Comparison of ENCODE assay signal across 8 mouse cellular contexts in genomic region chr11:109651566-109652024, GRCm38 (mm10). TPM values are rescaled to one million over a fixed set of nuclear protein-coding genes. Genes with fewer than 3 reads are reported as not detected.
DNase-seq lines count a peak whose midpoint lies in the region; ATAC-seq lines count a peak whose summit lies in the region.

No protein-coding gene starts in this region.

- H3K9me3 ChIP-seq in embryonic facial prominence, embryonic 15.5 days (replicated peaks): no peaks in the 10 kb centered on the region
- H3K9me3 ChIP-seq in hindbrain, embryonic 12.5 days (replicated peaks): no peaks in the 10 kb centered on the region
- no peaks in the 10 kb centered on the region for H3K9me3 ChIP-seq in limb, embryonic 15.5 days

- H3K27ac ChIP-seq in embryonic facial prominence, embryonic 15.5 days (replicated peaks): peak overlapping the region; percentile 96
- H3K27ac ChIP-seq in hindbrain, embryonic 12.5 days: peak overlapping the region; percentile 98
- H3K27ac ChIP-seq in limb, embryonic 15.5 days: peak overlapping the region; percentile 96

- ATAC-seq in embryonic facial prominence, embryonic 15.5 days (ENCODE audit: insufficient number of reproducible peaks, low FRiP score, low TSS enrichment, low read depth): no peak
- no peak for ATAC-seq in hindbrain, embryonic 12.5 days (ENCODE audit: low FRiP score)
- no peak; the same call in 1 of the 2 replicates for ATAC-seq in limb, embryonic 15.5 days (ENCODE audit: insufficient number of reproducible peaks, low FRiP score, low TSS enrichment, low read depth)

- peak overlapping the region; percentile 94 for H3K4me3 ChIP-seq in embryonic facial prominence, embryonic 15.5 days (replicated peaks)
- peak overlapping the region; percentile 99 for H3K4me3 ChIP-seq in hindbrain, embryonic 12.5 days
- H3K4me3 ChIP-seq in limb, embryonic 15.5 days: peak overlapping the region; percentile 86

- peak; percentile 51 to 86 for DNase-seq in adrenal gland, adult (ENCODE audit: inconsistent age in 2 of 2, low spot score in 1 of 2)
- DNase-seq in adrenal gland, postnatal 4 days (ENCODE audit: low spot score in 2 of 2): no peak
- DNase-seq in adrenal gland, adult 8-10 months: peak; percentile 43
- peak; percentile 31 for DNase-seq in natural killer cell, adult 2 months (ENCODE audit: low spot score in 2 of 2)
- DNase-seq in left cerebral cortex, adult 11 months (ENCODE audit: low spot score): no peak

- under 1% methylated on average over 21 of the region's 21 CpGs for WGBS in embryonic facial prominence, embryonic 15.5 days
- WGBS in hindbrain, embryonic 12.5 days: under 1% methylated on average over 21 of the region's 21 CpGs
- WGBS in limb, embryonic 15.5 days: under 1% methylated on average over 21 of the region's 21 CpGs

- peak overlapping the region; percentile 96 for H3K9ac ChIP-seq in embryonic facial prominence, embryonic 15.5 days
- peak overlapping the region; percentile 99 for H3K9ac ChIP-seq in hindbrain, embryonic 12.5 days
- H3K9ac ChIP-seq in limb, embryonic 15.5 days: peak overlapping the region; percentile 90

- peak overlapping the region; percentile 93 for H3K4me2 ChIP-seq in embryonic facial prominence, embryonic 15.5 days (replicated peaks)
- H3K4me2 ChIP-seq in hindbrain, embryonic 12.5 days (replicated peaks): peak overlapping the region; percentile 89
- H3K4me2 ChIP-seq in limb, embryonic 15.5 days: peak overlapping the region; percentile 71

- peaks cover 24% of the 10 kb centered on the region for H3K36me3 ChIP-seq in embryonic facial prominence, embryonic 15.5 days
- peaks cover 28% of the 10 kb centered on the region for H3K36me3 ChIP-seq in hindbrain, embryonic 12.5 days
- peaks cover 24% of the 10 kb centered on the region for H3K36me3 ChIP-seq in limb, embryonic 15.5 days

- H3K4me1 ChIP-seq in embryonic facial prominence, embryonic 15.5 days: peaks cover 44% of the 10 kb centered on the region
- H3K4me1 ChIP-seq in hindbrain, embryonic 12.5 days: peaks cover 41% of the 10 kb centered on the region
- peaks cover 33% of the 10 kb centered on the region for H3K4me1 ChIP-seq in limb, embryonic 15.5 days

- no peaks in the 10 kb centered on the region for H3K27me3 ChIP-seq in embryonic facial prominence, embryonic 15.5 days
- no peaks in the 10 kb centered on the region for H3K27me3 ChIP-seq in hindbrain, embryonic 12.5 days
- H3K27me3 ChIP-seq in limb, embryonic 15.5 days: no peaks in the 10 kb centered on the region

RNA-seq across cellular contexts. Expression of gene Prkar1a, which starts 2.4 kb away (rescaled TPM):
- total RNA-seq in adrenal gland, postnatal 4 days (2021): 100 to 1,000 TPM; 428 to 430 TPM
- total RNA-seq in adrenal gland, adult 8-10 months (2022): 100 to 1,000 TPM; 388 to 483 (median 411) TPM
- 330 and 347 TPM in 2 replicates for polyA plus RNA-seq in embryonic facial prominence, embryonic 15.5 days (2015; fragmentation: Nextera tagmentation; extraction: Ambion mirVana)
- 450 and 504 TPM in 2 replicates for polyA plus RNA-seq in hindbrain, embryonic 12.5 days (2016; fragmentation: Nextera tagmentation; extraction: Ambion mirVana)
- 309 and 355 TPM in 2 replicates for polyA plus RNA-seq in limb, embryonic 15.5 days (2015; fragmentation: Nextera tagmentation; extraction: Ambion mirVana)

RNA-seq across cellular contexts. Expression of gene Wipi1, which starts 39.8 kb away (rescaled TPM):
- 10 to 100 TPM; 51.9 to 53.1 TPM for total RNA-seq in adrenal gland, postnatal 4 days (2021)
- 10 to 100 TPM; 32.2 to 43.7 (median 40.0) TPM for total RNA-seq in adrenal gland, adult 8-10 months (2022)
- polyA plus RNA-seq in embryonic facial prominence, embryonic 15.5 days (2015; fragmentation: Nextera tagmentation; extraction: Ambion mirVana): 62.5 and 64.5 TPM in 2 replicates
- 25.1 and 27.5 TPM in 2 replicates for polyA plus RNA-seq in hindbrain, embryonic 12.5 days (2016; fragmentation: Nextera tagmentation; extraction: Ambion mirVana)
- 64.6 and 67.4 TPM in 2 replicates for polyA plus RNA-seq in limb, embryonic 15.5 days (2015; fragmentation: Nextera tagmentation; extraction: Ambion mirVana)

Comparison
In these comparisons a context has a peak if more than half of its experiments do, and no peak if none do; other contexts are left out.
1. DNase-seq: peak in adrenal gland, adult (2 of 2), adrenal gland, adult 8-10 months (single experiment) and natural killer cell, adult 2 months (2 of 2); none in adrenal gland, postnatal 4 days (0 of 2) and left cerebral cortex, adult 11 months (single experiment).
2. Peak in every context shown above with its lines, with median percentiles within 50 percentile points of each other: H3K27ac ChIP-seq, H3K4me2 ChIP-seq, H3K4me3 ChIP-seq and H3K9ac ChIP-seq.